Mouse (Mus musculus) liver, embryonic 16.5 days (tissue): ENCODE measurements at regions not wholly inside any gene's neighbourhood (a gene's known extent, or its start where the extent isn't known, plus 50 kb on each side); places are given as distances from the start of the nearest gene placed in this dataset.
A peak's percentile ranks its signal among the peaks of the same experiment; 100 is the strongest.

Source experiments
- ATAC-seq: fragments of 200-750 bp; cut with Nextera tagmentation; 2 replicates; pipeline ENCODE4 v1.8.0; 2017; ENCODE audit warnings: low read depth, mild to moderate bottlenecking, moderate number of reproducible peaks, moderate library complexity
- H3K27ac ChIP-seq: fragments of 300-500 bp; sonication (generic); 2 replicates; pipeline ENCODE4 v1.5.1; 2014; ENCODE audit warnings: mild to moderate bottlenecking, low read length
- H3K27me3 ChIP-seq: fragments of 300-500 bp; sonication (generic); 2 replicates; pipeline ENCODE4 v1.6.1; 2014; ENCODE audit warnings: low read depth, low read length, mixed read lengths; ENCODE audit not compliant: control insufficient read depth, insufficient read depth
- H3K36me3 ChIP-seq: fragments of 300-500 bp; sonication (generic); 2 replicates; pipeline ENCODE4 v1.6.1; 2014; ENCODE audit warnings: mild to moderate bottlenecking; ENCODE audit not compliant: control insufficient read depth, insufficient read depth
- H3K4me1 ChIP-seq: fragments of 300-500 bp; sonication (generic); 2 replicates; pipeline ENCODE4 v1.6.1; 2014; ENCODE audit warnings: low read depth, low read length, mixed read lengths; ENCODE audit not compliant: control insufficient read depth
- H3K4me2 ChIP-seq: fragments of 300-500 bp; sonication (generic); 2 replicates; pipeline ENCODE4 v1.6.1; 2014; ENCODE audit warnings: low read depth, low read length, mixed read lengths
- H3K4me3 ChIP-seq: fragments of 300-500 bp; sonication (generic); 2 replicates; pipeline ENCODE4 v1.5.1; 2014; ENCODE audit warnings: low read depth, mild to moderate bottlenecking, low read length
- H3K9ac ChIP-seq: fragments of 300-500 bp; sonication (generic); 2 replicates; pipeline ENCODE4 v1.6.1; 2014; ENCODE audit warnings: low read depth, low read length
- H3K9me3 ChIP-seq: fragments of 300-500 bp; sonication (generic); replicated peaks from 2 replicates; pipeline ENCODE4 v1.6.1; 2016; ENCODE audit warnings: low read length; ENCODE audit not compliant: control insufficient read depth
- WGBS: fragments of 180-500 bp; shearing (Covaris S2); extraction: QIAGEN DNeasy Blood & Tissue Kit; methylation state at CpG from one replicate; pipeline ENCODE4 v1.1.7; 2014; ENCODE audit not compliant: insufficient replicate concordance; 5-methylcytosine and 5-hydroxymethylcytosine counted together

- no peak overlapping the region for H3K4me2 ChIP-seq
- ATAC-seq = no peak
- no peaks in the 10 kb centered on the region for H3K36me3 ChIP-seq
- no peak overlapping the region for H3K9ac ChIP-seq
- H3K27me3 ChIP-seq = no peaks in the 10 kb centered on the region
- H3K4me3 ChIP-seq = no peak overlapping the region
- H3K27ac ChIP-seq = no peak overlapping the region
- H3K9me3 ChIP-seq = no peaks in the 10 kb centered on the region
- WGBS = 67% methylated on average over 3 of the region's 3 CpGs
- no peaks in the 10 kb centered on the region for H3K4me1 ChIP-seq
These were observed 224.6 kb downstream of the Slc16a7 start for GRCm38 (mm10) chr10:125164671-125165070.

- no peak overlapping the region for H3K4me3 ChIP-seq
- H3K9me3 ChIP-seq = no peaks in the 10 kb centered on the region
- H3K36me3 ChIP-seq = no peaks in the 10 kb centered on the region
- peak; percentile 84 for ATAC-seq
- 14% methylated on average over 5 of the region's 5 CpGs for WGBS
- H3K27me3 ChIP-seq = no peaks in the 10 kb centered on the region
- no peaks in the 10 kb centered on the region for H3K4me1 ChIP-seq
- H3K4me2 ChIP-seq = no peak overlapping the region
- no peak overlapping the region for H3K9ac ChIP-seq
- H3K27ac ChIP-seq = no peak overlapping the region
These were observed 228.2 kb downstream of the Slc16a7 start for GRCm38 (mm10) chr10:125161077-125161476.

- WGBS = 56% methylated on average over 2 of the region's 2 CpGs
- Histone ChIP-seq H3K27ac (no peak overlapping the region), H3K9ac (no peak overlapping the region), H3K9me3 (no peaks in the 10 kb centered on the region), H3K36me3 (no peaks in the 10 kb centered on the region), H3K4me1 (no peaks in the 10 kb centered on the region), H3K4me2 (no peak overlapping the region), H3K27me3 (no peaks in the 10 kb centered on the region), H3K4me3 (no peak overlapping the region)
- no peak for ATAC-seq
These were observed 240.5 kb downstream of the Slc16a7 start for GRCm38 (mm10) chr10:125148753-125149152.

- no peak overlapping the region for H3K9ac ChIP-seq
- H3K27ac ChIP-seq = no peak overlapping the region
- ATAC-seq = no peak
- H3K36me3 ChIP-seq = no peaks in the 10 kb centered on the region
- H3K4me3 ChIP-seq = no peak overlapping the region
- no peaks in the 10 kb centered on the region for H3K9me3 ChIP-seq
- no peaks in the 10 kb centered on the region for H3K27me3 ChIP-seq
- H3K4me2 ChIP-seq = no peak overlapping the region
- no peaks in the 10 kb centered on the region for H3K4me1 ChIP-seq
These were observed 242.0 kb downstream of the Slc16a7 start for GRCm38 (mm10) chr10:125147239-125147782.

- Histone ChIP-seq H3K27me3 (no peaks in the 10 kb centered on the region), H3K9me3 (no peaks in the 10 kb centered on the region), H3K36me3 (no peaks in the 10 kb centered on the region), H3K4me3 (no peak overlapping the region), H3K4me1 (no peaks in the 10 kb centered on the region), H3K9ac (no peak overlapping the region), H3K27ac (no peak overlapping the region), H3K4me2 (no peak overlapping the region)
- no peak for ATAC-seq
- WGBS = 55% methylated on average over 3 of the region's 3 CpGs
These were observed 242.9 kb downstream of the Slc16a7 start for GRCm38 (mm10) chr10:125146365-125146764.

- no peak overlapping the region for H3K4me2 ChIP-seq
- H3K4me3 ChIP-seq = no peak overlapping the region
- no peak for ATAC-seq
- H3K27ac ChIP-seq = no peak overlapping the region
- no peaks in the 10 kb centered on the region for H3K27me3 ChIP-seq
- no peaks in the 10 kb centered on the region for H3K9me3 ChIP-seq
- H3K9ac ChIP-seq = no peak overlapping the region
- no peaks in the 10 kb centered on the region for H3K36me3 ChIP-seq
- WGBS = 64% methylated on average over 4 of the region's 4 CpGs
- no peaks in the 10 kb centered on the region for H3K4me1 ChIP-seq
These were observed 243.5 kb downstream of the Slc16a7 start for GRCm38 (mm10) chr10:125145809-125146208.

- ATAC-seq = no peak
- no peak overlapping the region for H3K4me2 ChIP-seq
- whole genome bisulfite sequencing = 62% methylated on average over 5 of the region's 5 CpGs
These were observed 267.5 kb downstream of the Slc16a7 start for GRCm38 (mm10) chr10:125121762-125122161.

GRCm38 (mm10) chr10:125114318-125114717 lies 274.9 kb downstream of the Slc16a7 start:
- Histone ChIP-seq H3K27ac (no peak overlapping the region), H3K4me1 (no peaks in the 10 kb centered on the region), H3K36me3 (no peaks in the 10 kb centered on the region), H3K9me3 (no peaks in the 10 kb centered on the region), H3K4me3 (no peak overlapping the region), H3K27me3 (no peaks in the 10 kb centered on the region), H3K9ac (no peak overlapping the region), H3K4me2 (no peak overlapping the region)
- WGBS = 17% methylated on average over 1 of the region's 1 CpGs
- ATAC-seq = no peak

More at GRCm38 (mm10) chr10:125121762-125122161, 267.5 kb downstream of the Slc16a7 start:
- Histone ChIP-seq H3K36me3 (no peaks in the 10 kb centered on the region), H3K9me3 (no peaks in the 10 kb centered on the region), H3K9ac (no peak overlapping the region), H3K4me3 (no peak overlapping the region), H3K27me3 (no peaks in the 10 kb centered on the region), H3K4me1 (no peaks in the 10 kb centered on the region), H3K27ac (no peak overlapping the region)

GRCm38 (mm10) chr10:125108986-125109385 lies 280.3 kb downstream of the Slc16a7 start:
- Histone ChIP-seq H3K4me1 (no peaks in the 10 kb centered on the region), H3K36me3 (no peaks in the 10 kb centered on the region), H3K4me2 (no peak overlapping the region), H3K27ac (no peak overlapping the region), H3K9ac (no peak overlapping the region), H3K4me3 (no peak overlapping the region), H3K9me3 (no peaks in the 10 kb centered on the region), H3K27me3 (no peaks in the 10 kb centered on the region)
- WGBS = 77% methylated on average over 1 of the region's 1 CpGs
- no peak for ATAC-seq
